Mouse (Mus musculus): ENCODE results near the gene Ctnnd2.

Ctnnd2 gene

DNA sequence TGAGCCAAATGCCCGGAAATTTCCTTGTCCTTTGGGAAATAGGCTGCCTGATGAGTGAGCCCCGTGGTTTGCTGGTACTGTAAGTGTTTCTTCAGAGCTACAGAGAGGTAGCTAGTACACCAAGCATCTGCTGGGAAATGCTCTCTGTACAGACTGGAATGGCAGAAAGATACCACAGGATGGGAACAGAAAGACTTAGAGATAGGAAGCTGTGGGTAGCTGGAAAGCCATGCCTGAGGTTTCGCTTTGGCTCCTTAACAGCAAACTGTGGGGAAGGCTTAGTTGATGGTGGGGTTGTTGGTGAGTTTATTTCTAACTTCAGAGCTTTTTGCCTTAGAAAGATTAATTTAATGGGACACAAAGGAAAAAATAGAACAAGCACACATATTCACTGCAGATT, 485.2 kb downstream of the Ctnnd2 start:
- DNase-seq, result no peak

DNA sequence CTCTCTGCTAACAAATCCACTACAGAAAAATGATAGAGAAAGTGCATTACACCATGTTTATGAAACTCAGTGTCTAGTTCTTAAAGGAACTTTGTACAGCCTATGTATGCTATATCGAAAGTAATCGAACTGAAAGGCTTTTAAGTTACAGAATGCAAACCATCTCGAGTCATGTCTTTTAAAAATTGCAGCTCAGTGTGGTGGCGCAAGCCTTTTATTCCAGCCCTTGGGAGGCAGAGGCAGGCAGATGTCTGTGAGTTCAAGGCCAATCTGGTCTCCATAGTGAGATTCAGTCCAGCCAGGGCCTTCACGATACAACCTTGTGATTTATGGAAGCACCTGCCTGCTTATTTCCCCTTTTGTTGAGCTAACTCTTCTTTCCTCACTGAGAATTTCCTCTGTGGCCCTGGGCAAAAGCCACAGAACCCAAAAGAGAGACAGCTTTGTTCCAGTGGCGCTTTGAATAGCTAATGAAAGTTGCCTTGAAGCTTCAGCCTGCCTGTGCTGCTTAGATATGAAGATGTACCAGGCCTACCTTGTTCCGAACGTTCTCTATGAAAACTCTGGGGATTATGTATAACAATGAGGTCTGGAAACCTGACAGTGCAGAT, 488.3 kb downstream of the Ctnnd2 start:
- DNase-seq, result no peak

GRCm38 (mm10) chr15:30661689-30662422, 489.5 kb downstream of the Ctnnd2 start:
- DNase-seq, result no peak

GRCm38 (mm10) chr15:30667819-30668587, 495.6 kb downstream of the Ctnnd2 start:
- DNase-seq, result no peak

DNA sequence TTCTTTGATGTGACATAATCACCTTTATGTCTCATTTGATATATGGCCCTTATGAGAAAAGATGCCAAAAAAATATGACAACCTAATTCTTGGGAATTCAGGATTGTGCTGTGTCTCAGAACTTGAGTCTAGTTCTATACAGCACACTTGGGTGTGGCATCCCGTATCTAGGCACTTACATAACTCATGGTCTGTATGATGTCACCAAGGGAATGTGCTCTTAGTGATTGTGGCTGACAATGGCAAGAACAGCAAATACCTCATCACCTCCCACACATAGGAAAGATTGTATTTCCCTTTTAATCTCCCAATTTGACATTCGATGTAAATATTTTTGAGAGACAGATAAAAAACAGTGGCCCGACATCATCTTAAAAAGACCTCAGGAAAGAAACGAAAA, 509.5 kb downstream of the Ctnnd2 start:
- DNase-seq, result no peak

DNA sequence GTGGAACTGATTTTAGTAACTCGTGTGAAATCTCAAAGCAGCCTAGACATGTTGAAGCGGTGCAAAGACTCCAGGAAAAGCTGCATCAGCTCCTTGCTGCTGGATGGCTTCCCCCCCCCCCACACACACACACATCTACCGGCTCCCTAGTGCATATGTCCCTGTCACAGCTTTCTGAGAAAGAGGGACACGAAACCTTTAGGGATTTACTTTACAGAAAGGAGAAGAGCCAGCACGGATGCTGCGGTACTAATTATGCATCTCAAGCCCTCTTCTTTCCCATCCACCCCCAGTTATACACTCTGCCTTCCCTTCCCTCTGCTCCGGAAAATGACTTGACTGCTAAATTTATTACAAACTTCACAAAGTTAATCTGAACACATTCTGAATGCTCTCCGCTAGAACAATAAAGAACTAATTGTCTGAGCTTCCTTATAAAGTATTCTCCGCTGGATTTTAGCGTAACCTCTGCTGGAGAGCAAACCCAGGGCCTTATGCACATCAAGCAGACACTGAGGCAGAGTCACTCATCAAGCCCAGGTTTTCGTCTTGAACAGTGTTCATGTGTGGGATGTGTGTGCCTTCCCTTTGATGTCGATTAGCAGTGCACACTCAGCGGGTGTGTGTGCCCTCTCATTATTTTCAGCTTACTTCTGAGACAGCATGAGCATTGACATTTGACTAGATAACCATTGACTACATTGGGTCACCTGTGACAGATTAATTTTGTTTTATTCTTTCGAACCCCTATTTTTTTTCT, 510.1 kb downstream of the Ctnnd2 start:
- DNase-seq, result no peak

GRCm38 (mm10) chr15:30686206-30687101, 514.1 kb downstream of the Ctnnd2 start:
- DNase-seq, result no peak

DNA sequence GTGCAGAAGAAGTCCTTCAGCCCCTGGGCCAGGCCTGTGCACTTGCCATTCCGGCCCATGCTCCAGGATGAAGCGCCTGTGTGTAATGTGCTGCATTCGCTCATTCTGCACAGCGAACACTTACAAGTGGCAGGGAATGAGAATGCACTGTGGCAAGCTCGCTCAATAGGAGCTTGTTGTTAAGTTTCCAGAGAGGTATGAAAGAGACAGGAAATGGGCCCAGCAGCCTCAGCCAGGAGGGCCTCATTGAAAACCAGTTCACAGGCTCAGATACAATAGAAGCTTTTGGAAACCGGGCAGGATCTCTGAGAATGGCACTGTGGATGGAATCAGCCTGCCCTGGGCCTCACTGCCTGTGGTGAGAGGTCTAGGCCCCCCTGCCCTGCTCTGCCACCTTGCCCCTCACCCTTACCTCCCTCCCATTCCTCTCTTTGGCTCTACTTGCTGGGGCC, 521.4 kb downstream of the Ctnnd2 start:
- no peak for DNase-seq

DNA sequence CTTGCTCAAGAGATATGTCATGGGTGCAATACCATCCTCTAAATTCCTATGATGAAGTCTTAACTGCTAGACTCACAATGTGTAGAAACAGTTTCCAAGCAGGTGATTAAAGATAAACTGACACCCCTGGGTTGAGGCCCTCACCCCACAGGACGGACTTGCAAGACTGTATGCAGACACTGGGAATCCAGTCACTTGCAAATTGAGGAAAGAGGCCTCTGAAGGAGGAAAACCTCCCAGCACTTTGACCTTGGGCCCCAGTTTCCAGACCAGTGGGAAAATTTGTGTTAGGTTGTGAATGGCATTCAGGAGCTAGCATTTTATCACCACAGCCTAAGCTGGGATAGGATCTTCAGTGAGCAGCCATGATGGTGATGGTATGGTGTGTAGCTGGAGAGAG, 521.9 kb downstream of the Ctnnd2 start:
- no peak for DNase-seq

- DNase-seq, result no peak
Measured at GRCm38 (mm10) chr15:30695859-30696258, 523.5 kb downstream of the Ctnnd2 start.

- no peak for DNase-seq
Measured at GRCm38 (mm10) chr15:30697356-30697755, 525.0 kb downstream of the Ctnnd2 start.

DNA sequence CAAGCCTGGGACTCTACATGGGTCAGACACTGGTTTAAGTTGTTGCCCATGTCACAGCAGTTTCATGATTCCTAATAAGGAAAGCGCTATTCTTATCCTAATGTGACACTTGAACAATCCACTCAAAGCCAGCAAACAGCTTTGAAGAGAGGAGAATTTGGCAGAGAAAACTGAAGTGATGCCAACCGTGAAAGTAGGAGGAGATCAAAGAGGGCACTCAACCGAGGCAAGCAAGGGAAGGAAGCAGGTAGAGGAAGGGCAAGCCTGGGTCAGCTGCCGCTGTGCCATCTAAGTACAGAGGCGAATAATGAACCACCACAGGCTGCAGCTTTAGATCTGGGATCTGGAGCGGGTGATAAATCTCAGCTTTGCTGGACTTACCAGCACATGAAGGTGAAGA, 528.4 kb downstream of the Ctnnd2 start:
- no peak for DNase-seq

GRCm38 (mm10) chr15:30701592-30701991, 529.2 kb downstream of the Ctnnd2 start:
- no peak for DNase-seq

DNA sequence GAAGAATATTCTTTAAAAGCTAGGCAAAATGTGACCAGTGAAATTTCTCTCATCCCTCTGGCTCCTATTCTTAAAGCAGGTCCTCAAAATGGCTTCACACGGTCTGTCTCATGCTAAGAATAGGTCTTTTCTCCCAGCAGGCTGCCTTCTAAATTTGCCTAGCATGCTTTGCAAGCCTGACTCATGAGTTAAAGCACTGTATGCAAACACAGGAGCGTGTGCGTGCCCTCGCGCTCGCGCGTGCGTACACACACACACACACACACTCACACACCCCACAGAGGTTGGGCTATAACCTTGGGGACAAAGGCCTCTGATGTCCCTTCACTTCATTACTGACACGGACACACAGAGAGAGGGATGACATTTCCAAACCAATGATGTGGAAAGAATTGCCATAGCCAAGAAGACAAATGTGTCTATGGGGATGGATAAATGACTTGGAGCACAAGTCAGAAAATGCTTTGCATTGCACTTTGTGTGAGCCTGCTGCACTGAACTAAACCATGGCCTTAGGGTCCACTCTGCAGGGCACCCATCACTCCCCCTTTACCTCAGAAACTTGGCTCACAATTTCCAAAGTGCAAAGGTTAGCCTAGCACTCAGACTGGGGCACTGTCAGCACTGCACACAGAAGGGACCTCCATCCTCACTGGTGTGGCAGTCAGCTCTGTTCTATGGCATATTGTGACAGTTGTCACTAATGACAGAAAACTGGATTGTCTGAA, 536.8 kb downstream of the Ctnnd2 start:
- DNase-seq, result no peak

DNA sequence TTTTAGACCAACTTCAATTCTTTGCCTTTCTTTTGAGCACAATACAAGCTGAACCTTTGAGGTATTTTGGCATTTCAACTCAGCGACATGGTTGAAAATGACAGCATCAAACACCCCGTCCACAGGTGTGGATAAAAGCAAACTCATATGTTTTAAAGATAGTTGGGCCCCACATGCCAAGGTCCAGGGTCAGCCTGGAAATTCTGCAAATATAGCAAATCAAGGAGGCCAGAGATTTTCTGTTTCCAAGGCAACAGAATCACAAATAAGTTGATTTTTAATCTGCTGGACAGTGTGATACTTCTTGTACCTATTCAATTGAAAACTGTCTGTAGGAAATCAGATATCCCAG, 537.3 kb downstream of the Ctnnd2 start:
- no peak for DNase-seq

GRCm38 (mm10) chr15:30714823-30715222, 542.4 kb downstream of the Ctnnd2 start:
- DNase-seq, result no peak

- no peak for DNase-seq
Measured at GRCm38 (mm10) chr15:30718811-30719210, 546.4 kb downstream of the Ctnnd2 start.

GRCm38 (mm10) chr15:30719226-30719625, 546.8 kb downstream of the Ctnnd2 start:
- DNase-seq, result no peak

DNA sequence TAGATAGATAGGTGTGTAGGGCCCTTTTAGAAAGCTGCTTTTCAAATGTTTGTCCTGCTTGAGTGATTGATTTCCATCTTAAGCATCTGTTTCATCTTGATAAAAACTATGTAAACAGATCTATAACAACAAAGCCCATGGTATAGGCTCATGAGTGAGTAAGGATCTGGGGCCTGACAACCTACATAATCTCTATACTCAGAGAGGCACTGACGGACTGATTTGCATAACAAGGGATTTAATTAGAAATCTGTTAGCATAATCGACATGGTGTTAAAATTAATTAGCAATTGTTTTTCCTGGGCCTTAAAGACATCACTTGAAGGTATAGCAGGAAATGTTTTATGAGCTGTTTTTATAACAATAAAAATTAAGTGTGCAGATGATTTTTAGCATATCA, 548.7 kb downstream of the Ctnnd2 start:
- DNase-seq, result no peak

DNA sequence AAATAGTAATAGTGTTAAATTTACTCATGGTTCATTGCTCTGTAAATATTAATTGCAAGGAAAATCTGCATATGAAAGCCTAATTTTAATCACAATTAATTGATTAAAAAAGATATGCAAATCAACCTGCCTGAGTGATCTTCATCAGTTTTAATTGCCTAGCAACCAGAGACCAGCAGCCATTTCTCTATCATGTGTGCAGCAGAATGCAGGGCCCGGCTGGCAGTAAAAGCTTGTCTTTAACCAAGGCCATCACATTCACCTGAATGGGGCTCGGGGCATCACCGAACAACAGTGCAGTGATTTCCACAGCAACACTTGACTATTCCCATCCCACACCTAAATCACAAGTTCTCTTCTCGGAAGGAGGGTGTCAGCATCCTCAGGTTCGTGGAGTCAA, 553.7 kb downstream of the Ctnnd2 start:
- DNase-seq, result no peak

DNA sequence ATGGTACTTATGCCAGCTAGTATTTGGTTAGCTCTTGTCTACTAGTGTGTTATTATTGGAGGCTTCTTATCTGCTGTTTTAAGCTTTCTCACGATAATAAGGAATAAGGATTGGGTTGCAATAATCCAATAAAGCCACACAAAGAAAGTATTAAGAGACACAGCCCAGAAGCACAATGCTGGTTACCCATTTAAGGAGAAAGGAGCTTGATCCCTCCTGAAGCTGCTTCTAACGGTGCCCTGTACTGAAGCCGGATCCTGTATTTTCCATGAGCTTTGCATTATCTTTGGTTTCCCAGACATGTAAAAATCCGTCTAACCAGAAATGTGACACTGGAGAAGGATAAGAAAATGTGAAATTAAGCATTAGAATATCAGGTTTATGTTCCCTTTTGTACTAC, 565.8 kb downstream of the Ctnnd2 start:
- no peak for DNase-seq

All from thymus, postnatal 36 days (tissue).